Mouse (Mus musculus): ENCODE results near the gene Pum3. TPM values are rescaled to one million over a fixed set of nuclear protein-coding genes. Genes with fewer than 3 reads are reported as not detected.

Pum3 gene
- total and polyA plus RNA-seq, 3 experiments: 98.3 to 181 (median 166) TPM

DNA sequence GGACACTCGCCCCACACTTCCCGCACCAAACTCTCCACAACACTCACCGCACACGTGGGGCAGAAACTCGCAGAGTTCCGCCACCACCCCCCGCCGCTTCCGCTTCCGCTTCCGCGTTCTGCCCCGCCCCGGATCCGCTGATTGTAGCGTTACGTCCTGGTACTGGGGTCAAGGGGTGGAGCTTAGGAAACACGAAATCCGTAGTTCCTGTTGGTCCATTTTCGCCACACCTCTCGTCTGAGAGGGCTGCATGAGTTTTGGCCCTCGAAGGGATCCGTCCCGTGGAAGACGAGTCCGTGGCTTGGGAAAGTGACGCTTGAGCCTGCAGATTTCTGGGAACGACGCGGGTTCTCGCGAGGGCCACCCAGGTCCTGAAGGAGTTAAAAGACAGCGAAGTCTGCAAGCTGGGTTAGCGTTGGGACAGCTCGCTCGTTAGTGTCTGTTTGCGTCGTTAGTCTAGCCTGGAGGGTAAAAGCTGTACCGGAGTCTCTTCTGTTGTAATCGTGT, at the start of gene Pum3 (continued):
- TF ChIP-seq E2F4 (IDR thresholded peaks at IDR 0.05; ENCODE audit: borderline replicate concordance, low read depth, low read length) (no peak), RCOR1 (IDR thresholded peaks at IDR 0.05; ENCODE audit: low read depth, low read length) (0 out of 2 replicates have a peak, but pooled peaks have one; percentile 29), BHLHE40 (IDR thresholded peaks at IDR 0.05; ENCODE audit: borderline replicate concordance, low read depth, low read length) (no peak)

DNA sequence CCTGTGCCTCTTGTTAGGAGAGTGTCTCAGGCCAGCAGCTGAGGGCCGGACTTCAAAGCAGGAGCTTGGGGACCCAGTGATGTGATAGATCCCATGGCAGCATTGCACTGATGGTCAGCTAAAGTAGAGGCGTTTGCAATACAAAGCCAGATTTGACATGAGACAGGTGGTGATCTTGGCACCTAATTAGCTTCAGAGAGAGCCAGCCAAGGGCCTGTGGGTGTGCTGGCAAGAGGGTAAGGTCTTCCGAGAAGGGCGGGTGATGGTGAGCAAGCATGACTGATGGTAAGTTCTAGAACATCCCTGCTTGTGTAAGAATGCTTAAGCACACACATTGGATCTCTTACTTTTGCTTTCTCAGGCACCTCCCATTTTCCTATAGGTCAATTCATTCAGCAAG, 37.1 kb upstream of the Pum3 start:
- no peak overlapping the region for H3K27ac ChIP-seq (ENCODE audit: control insufficient read depth, low read depth, low read length)
- H3K4me1 ChIP-seq (ENCODE audit: control insufficient read depth in 1 of 2, insufficient read depth in 2 of 2, low read length in 2 of 2): no peaks in the 10 kb centered on the region
- H3K9ac ChIP-seq (ENCODE audit: control insufficient read depth, low read depth, low read length, poor library complexity, severe bottlenecking): no peak overlapping the region
- no peaks in the 10 kb centered on the region for H3K36me3 ChIP-seq (ENCODE audit: control insufficient read depth in 1 of 2, insufficient read depth in 2 of 2, low read length in 2 of 2)
- no peaks in the 10 kb centered on the region for H3K9me3 ChIP-seq (replicated peaks; ENCODE audit: insufficient read depth, low read length)
- DNase-seq (ENCODE audit: low read depth, low spot score): no peak
- no peaks in the 10 kb centered on the region for H3K27me3 ChIP-seq (ENCODE audit: control insufficient read depth in 1 of 2, insufficient read depth in 2 of 2, low read length in 2 of 2)
- no peak overlapping the region for H3K4me3 ChIP-seq (ENCODE audit: control insufficient read depth in 1 of 2, insufficient read depth in 1 of 2, low read depth in 2 of 2, low read length in 2 of 2)
- TF ChIP-seq MEF2A (IDR thresholded peaks at IDR 0.05; ENCODE audit: extremely low read depth, insufficient replicate concordance, low read depth, low read length, poor library complexity, severe bottlenecking) (no peak), CHD1 (IDR thresholded peaks at IDR 0.05; ENCODE audit: low read depth, low read length) (no peak), KAT2A (conservative IDR thresholded peaks at IDR 0.05; ENCODE audit: low read depth, low read length) (no peak), SIN3A (IDR thresholded peaks at IDR 0.05; ENCODE audit: low read length) (no peak), E2F4 (IDR thresholded peaks at IDR 0.05; ENCODE audit: borderline replicate concordance, low read depth, low read length) (no peak), NRF1 (IDR thresholded peaks at IDR 0.05; ENCODE audit: insufficient read depth, low read depth, low read length, poor library complexity, severe bottlenecking) (no peak), BHLHE40 (IDR thresholded peaks at IDR 0.05; ENCODE audit: borderline replicate concordance, low read depth, low read length) (no peak)
- no peaks in the 10 kb centered on the region for H3K79me2 ChIP-seq (ENCODE audit: control insufficient read depth, insufficient read depth, low read length, poor library complexity)

DNA sequence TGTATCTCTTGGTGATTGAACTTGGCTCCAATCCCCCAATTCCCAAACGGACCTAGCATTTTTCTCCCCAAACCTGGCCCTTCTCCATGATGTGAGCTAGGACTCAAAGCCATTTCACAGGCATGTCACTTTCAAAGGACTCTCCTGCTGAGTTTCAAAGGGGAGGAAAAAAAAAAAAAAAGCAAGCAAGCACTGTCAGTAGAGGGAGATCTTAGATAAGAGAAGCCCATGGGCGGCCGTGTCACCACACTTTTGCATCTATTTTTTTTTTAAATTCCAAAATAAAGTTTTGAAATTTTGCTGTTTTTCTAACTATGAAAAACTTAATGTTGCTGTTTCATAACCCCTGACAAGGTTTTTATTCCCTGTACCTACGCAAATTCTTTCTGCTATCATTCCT, 33.0 kb upstream of the Pum3 start:
- Histone ChIP-seq H3K79me2 (ENCODE audit: control insufficient read depth, insufficient read depth, low read length, poor library complexity) (no peaks in the 10 kb centered on the region), H3K9ac (ENCODE audit: control insufficient read depth, low read depth, low read length, poor library complexity, severe bottlenecking) (no peak overlapping the region), H3K27ac (ENCODE audit: control insufficient read depth, low read depth, low read length) (no peak overlapping the region), H3K27me3 (ENCODE audit: control insufficient read depth in 1 of 2, insufficient read depth in 2 of 2, low read length in 2 of 2) (peaks cover 0 to 1% of the 10 kb centered on the region in 2 experiments; a peak in 2 of 4 replicates), H3K36me3 (ENCODE audit: control insufficient read depth in 1 of 2, insufficient read depth in 2 of 2, low read length in 2 of 2) (no peaks in the 10 kb centered on the region), H3K9me3 (replicated peaks; ENCODE audit: insufficient read depth, low read length) (no peaks in the 10 kb centered on the region), H3K4me1 (ENCODE audit: control insufficient read depth in 1 of 2, insufficient read depth in 2 of 2, low read length in 2 of 2) (no peaks in the 10 kb centered on the region), H3K4me3 (ENCODE audit: control insufficient read depth in 1 of 2, insufficient read depth in 1 of 2, low read depth in 2 of 2, low read length in 2 of 2) (no peak overlapping the region)
- DNase-seq (ENCODE audit: low read depth, low spot score): no peak
- TF ChIP-seq MAX (IDR thresholded peaks at IDR 0.05; ENCODE audit: low read length) (no peak), SIN3A (IDR thresholded peaks at IDR 0.05; ENCODE audit: low read length) (no peak)

DNA sequence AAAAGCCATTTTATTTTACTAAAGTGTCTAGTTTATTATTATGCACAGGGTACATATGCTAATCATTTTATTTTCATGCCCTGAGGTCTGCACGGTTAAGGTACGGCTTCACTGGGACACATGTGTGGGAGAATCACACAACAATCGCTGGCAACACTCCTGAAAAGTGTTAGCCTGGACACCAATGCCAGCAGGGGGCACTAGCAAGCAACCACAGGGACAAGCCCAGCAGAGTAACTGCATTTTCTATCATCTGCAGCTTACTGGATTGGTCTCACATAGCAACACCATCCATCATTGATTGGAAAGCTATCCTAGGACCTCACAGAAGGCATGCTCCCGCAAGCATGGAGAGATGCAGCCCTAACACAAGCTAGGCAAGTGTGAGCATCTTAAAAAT, 20.8 kb upstream of the Pum3 start:
- Histone ChIP-seq H3K4me1 (ENCODE audit: control insufficient read depth in 1 of 2, insufficient read depth in 2 of 2, low read length in 2 of 2) (no peaks in the 10 kb centered on the region), H3K9ac (ENCODE audit: control insufficient read depth, low read depth, low read length, poor library complexity, severe bottlenecking) (no peak overlapping the region), H3K9me3 (replicated peaks; ENCODE audit: insufficient read depth, low read length) (no peaks in the 10 kb centered on the region), H3K36me3 (ENCODE audit: control insufficient read depth in 1 of 2, insufficient read depth in 2 of 2, low read length in 2 of 2) (no peaks in the 10 kb centered on the region), H3K27ac (ENCODE audit: control insufficient read depth, low read depth, low read length) (no peak overlapping the region), H3K27me3 (ENCODE audit: control insufficient read depth in 1 of 2, insufficient read depth in 2 of 2, low read length in 2 of 2) (peaks cover 0 to 2% of the 10 kb centered on the region in 2 experiments; a peak in 2 of 4 replicates), H3K79me2 (ENCODE audit: control insufficient read depth, insufficient read depth, low read length, poor library complexity) (no peaks in the 10 kb centered on the region), H3K4me3 (ENCODE audit: control insufficient read depth in 1 of 2, insufficient read depth in 1 of 2, low read depth in 2 of 2, low read length in 2 of 2) (no peak overlapping the region)
- TF ChIP-seq CTCF (IDR thresholded peaks at IDR 0.05 in 2 of 3, conservative IDR thresholded peaks at IDR 0.05 in 1 of 3; ENCODE audit: control insufficient read depth in 1 of 3, insufficient read depth in 1 of 3, low read depth in 2 of 3, low read length in 3 of 3, poor library complexity in 1 of 3, severe bottlenecking in 1 of 3) (peak; percentile 72 to 78 (median 77)), MXI1 (IDR thresholded peaks at IDR 0.05; ENCODE audit: low read depth, low read length) (no peak), CHD2 (IDR thresholded peaks at IDR 0.05; ENCODE audit: low read length) (no peak), NELFE (IDR thresholded peaks at IDR 0.05; ENCODE audit: low read depth, low read length) (no peak), ZC3H11A (IDR thresholded peaks at IDR 0.05; ENCODE audit: low read depth, low read length) (peak; percentile 52), MEF2A (IDR thresholded peaks at IDR 0.05; ENCODE audit: extremely low read depth, insufficient replicate concordance, low read depth, low read length, poor library complexity, severe bottlenecking) (no peak), TCF12 (IDR thresholded peaks at IDR 0.05; ENCODE audit: low read depth, low read length) (no peak), BHLHE40 (IDR thresholded peaks at IDR 0.05; ENCODE audit: borderline replicate concordance, low read depth, low read length) (no peak), CHD1 (IDR thresholded peaks at IDR 0.05; ENCODE audit: low read depth, low read length) (no peak), SMC3 (IDR thresholded peaks at IDR 0.05; ENCODE audit: low read depth, low read length) (peak; percentile 82), RAD21 (IDR thresholded peaks at IDR 0.05; ENCODE audit: low read depth, low read length) (peak; percentile 64), NRF1 (IDR thresholded peaks at IDR 0.05; ENCODE audit: insufficient read depth, low read depth, low read length, poor library complexity, severe bottlenecking) (no peak)
- DNase-seq (ENCODE audit: low read depth, low spot score): peak; percentile 54
